Mouse (Mus musculus): ENCODE results near the gene 4931417E11Rik. TPM values are rescaled to one million over a fixed set of nuclear protein-coding genes. Genes with fewer than 3 reads are reported as not detected.

Gene 4931417E11Rik
- polyA plus RNA-seq (2016; fragmentation: Nextera tagmentation; extraction: Ambion mirVana) = not detected in 2 replicates

DNA sequence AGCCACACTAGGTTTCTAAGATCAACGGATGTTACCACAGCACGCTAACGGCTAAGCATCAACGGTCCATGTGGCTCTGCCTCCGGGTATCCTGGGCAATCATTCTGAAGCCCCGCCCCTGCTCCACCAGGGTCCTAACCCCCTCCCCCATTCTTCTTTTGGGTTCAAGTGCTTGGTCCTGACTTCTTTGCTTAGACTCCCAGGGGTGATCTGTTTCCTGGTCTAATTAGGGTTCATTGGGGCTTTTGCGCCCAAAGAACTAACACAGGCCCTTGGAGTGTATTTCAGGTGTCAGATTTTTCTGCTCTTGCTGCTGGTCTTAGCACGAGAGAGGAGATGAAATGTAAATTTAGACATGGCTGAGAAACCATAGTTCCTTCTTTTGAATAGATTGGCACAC lies at the start of gene 4931417E11Rik:
TSS of gene 4931417E11Rik (minus strand) at position 101 of the 400 bp plus-strand sequence.
- Histone ChIP-seq H3K27me3 (replicated peaks) (no peaks in the 10 kb centered on the region), H3K36me3 (no peaks in the 10 kb centered on the region), H3K9me3 (replicated peaks) (no peaks in the 10 kb centered on the region), H3K27ac (ENCODE audit: poor library complexity, severe bottlenecking) (no peak within 1 kb of the TSS), H3K4me2 (no peak within 1 kb of the TSS), H3K4me1 (replicated peaks) (no peaks in the 10 kb centered on the region), H3K4me3 (no peak within 1 kb of the TSS), H3K9ac (no peak within 1 kb of the TSS)
- no peak for ATAC-seq (ENCODE audit: insufficient number of reproducible peaks, low FRiP score)
- 86% methylated on average over 8 of the region's 8 CpGs for WGBS

DNA sequence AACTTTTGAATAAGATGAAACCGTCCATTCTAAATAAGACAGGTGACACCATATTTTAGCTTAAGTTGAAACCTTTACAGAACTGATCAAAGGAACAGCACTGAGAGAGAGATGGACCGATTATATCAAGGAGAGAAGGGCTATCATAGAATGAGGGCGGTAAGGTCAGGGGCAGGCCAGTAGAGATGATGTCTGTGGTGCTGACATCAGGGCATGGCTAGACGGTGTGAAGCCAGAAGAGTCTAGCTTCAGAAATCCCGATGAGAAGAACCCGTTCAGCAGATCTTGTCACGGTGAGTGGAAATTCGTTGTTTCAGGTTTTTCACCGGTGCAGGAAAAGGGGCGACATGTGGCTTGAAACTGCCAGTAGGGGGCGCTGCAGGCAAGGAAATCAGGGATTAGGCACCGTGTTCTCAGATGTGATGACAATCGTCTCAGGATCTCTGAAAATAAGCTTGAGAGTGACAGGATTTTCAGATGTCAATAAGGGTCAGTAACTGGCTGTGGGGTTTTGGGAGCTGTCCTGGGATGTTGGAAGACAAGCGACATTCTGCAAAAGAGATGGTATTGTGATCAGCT lies 48.4 kb upstream of the 4931417E11Rik start:
- H3K36me3 ChIP-seq = no peaks in the 10 kb centered on the region
- no peak overlapping the region for H3K4me3 ChIP-seq
- peaks cover 3% of the 10 kb centered on the region; the same call in 1 of the 2 replicates for H3K9me3 ChIP-seq (replicated peaks)
- no peak overlapping the region for H3K27ac ChIP-seq (ENCODE audit: poor library complexity, severe bottlenecking)
- 28% methylated on average over 14 of the region's 14 CpGs for WGBS
- H3K9ac ChIP-seq = no peak overlapping the region
- no peaks in the 10 kb centered on the region for H3K4me1 ChIP-seq (replicated peaks)
- no peak for ATAC-seq (ENCODE audit: insufficient number of reproducible peaks, low FRiP score)
- H3K27me3 ChIP-seq (replicated peaks) = no peaks in the 10 kb centered on the region
- no peak overlapping the region for H3K4me2 ChIP-seq

DNA sequence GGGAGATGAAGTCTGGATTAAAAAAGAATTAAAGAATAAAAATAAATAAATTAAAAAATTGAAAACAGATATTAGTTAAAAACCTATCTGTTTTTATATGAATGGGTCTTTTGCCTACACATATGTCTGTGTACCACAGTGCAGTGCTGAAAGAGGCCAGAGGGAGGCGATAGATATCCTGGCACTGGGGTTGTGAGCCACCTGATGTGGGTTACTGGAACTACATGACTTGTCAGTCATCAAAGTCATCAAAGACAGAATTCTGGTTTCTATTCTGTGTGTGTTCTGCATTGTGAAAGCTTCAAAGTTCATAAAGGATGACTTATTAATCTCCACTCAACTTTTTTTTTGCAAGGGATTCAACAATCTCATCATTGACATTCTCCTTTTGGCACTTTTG lies 43.4 kb upstream of the 4931417E11Rik start:
- no peak for ATAC-seq (ENCODE audit: insufficient number of reproducible peaks, low FRiP score)
- 17% methylated on average over 1 of the region's 1 CpGs for WGBS
- H3K27me3 ChIP-seq (replicated peaks) = no peaks in the 10 kb centered on the region

DNA sequence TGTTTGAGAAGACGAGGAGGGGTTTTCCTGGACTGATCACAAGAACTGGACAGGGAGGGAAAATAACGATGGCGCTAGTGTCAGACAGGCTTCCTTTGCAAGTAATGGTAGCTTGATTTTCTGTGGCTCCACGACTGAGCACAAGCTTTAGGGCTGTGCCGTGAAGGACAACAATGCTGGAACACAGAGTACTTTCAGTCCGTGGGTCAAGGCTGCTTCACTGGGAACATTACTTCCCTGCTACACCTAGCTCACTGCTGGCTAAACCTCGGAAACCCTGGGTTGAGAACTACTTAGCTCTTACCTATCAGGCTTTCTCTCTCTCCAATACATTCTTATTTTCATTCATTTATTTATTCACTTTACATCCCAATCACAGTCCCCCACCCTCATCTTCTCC lies 30.2 kb upstream of the 4931417E11Rik start:
- Histone ChIP-seq H3K4me2 (no peak overlapping the region), H3K36me3 (no peaks in the 10 kb centered on the region), H3K9ac (no peak overlapping the region), H3K9me3 (replicated peaks) (no peaks in the 10 kb centered on the region), H3K27ac (ENCODE audit: poor library complexity, severe bottlenecking) (no peak overlapping the region), H3K4me1 (replicated peaks) (no peaks in the 10 kb centered on the region), H3K27me3 (replicated peaks) (no peaks in the 10 kb centered on the region), H3K4me3 (no peak overlapping the region)
- WGBS = 75% methylated on average over 7 of the region's 7 CpGs
- no peak for ATAC-seq (ENCODE audit: insufficient number of reproducible peaks, low FRiP score)

More for the DNA sequence above, 43.4 kb upstream of the 4931417E11Rik start:
- H3K36me3 ChIP-seq = no peaks in the 10 kb centered on the region
- H3K4me1 ChIP-seq (replicated peaks) = no peaks in the 10 kb centered on the region
- H3K9ac ChIP-seq = no peak overlapping the region
- H3K4me2 ChIP-seq = no peak overlapping the region
- H3K4me3 ChIP-seq = no peak overlapping the region
- no peak overlapping the region for H3K27ac ChIP-seq (ENCODE audit: poor library complexity, severe bottlenecking)
- H3K9me3 ChIP-seq (replicated peaks) = peaks cover 3% of the 10 kb centered on the region; the same call in 1 of the 2 replicates

- 72% methylated on average over 2 of the region's 2 CpGs for WGBS
- no peaks in the 10 kb centered on the region for H3K9me3 ChIP-seq (replicated peaks)
- ATAC-seq (ENCODE audit: insufficient number of reproducible peaks, low FRiP score) = no peak
These were observed 27.9 kb upstream of the 4931417E11Rik start for GRCm38 (mm10) chr6:73497321-73497720.

DNA sequence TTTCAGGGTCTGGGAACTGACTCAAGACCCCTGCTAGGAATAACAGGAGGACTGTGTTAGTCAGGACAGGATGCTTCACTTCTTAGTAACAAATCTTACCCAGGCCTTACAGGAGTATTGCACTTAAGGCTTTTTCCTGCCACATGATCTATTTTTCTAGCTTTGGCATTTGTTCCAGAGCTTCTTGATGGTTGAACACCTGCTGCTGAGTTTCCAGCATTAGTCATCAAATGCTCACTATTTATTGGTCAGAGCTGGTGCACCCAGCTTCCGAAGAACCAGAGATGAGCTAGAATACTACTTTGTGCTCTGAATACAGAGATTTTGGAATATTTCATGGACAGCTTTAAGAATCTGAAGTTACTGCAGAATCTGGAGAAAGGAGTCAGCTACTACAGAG lies 21.1 kb upstream of the 4931417E11Rik start:
- Histone ChIP-seq H3K4me3 (no peak overlapping the region), H3K9me3 (replicated peaks) (0 out of 2 replicates have a peak, but pooled peaks cover 2% of the 10 kb centered on the region), H3K27ac (ENCODE audit: poor library complexity, severe bottlenecking) (no peak overlapping the region), H3K4me1 (replicated peaks) (no peaks in the 10 kb centered on the region), H3K27me3 (replicated peaks) (no peaks in the 10 kb centered on the region), H3K4me2 (no peak overlapping the region), H3K36me3 (no peaks in the 10 kb centered on the region), H3K9ac (no peak overlapping the region)
- ATAC-seq (ENCODE audit: insufficient number of reproducible peaks, low FRiP score) = no peak
- 98% methylated on average over 1 of the region's 1 CpGs for WGBS

More at GRCm38 (mm10) chr6:73497321-73497720, 27.9 kb upstream of the 4931417E11Rik start:
- H3K36me3 ChIP-seq = no peaks in the 10 kb centered on the region
- H3K27me3 ChIP-seq (replicated peaks) = no peaks in the 10 kb centered on the region
- no peak overlapping the region for H3K27ac ChIP-seq (ENCODE audit: poor library complexity, severe bottlenecking)
- H3K4me2 ChIP-seq = no peak overlapping the region
- no peaks in the 10 kb centered on the region for H3K4me1 ChIP-seq (replicated peaks)
- H3K9ac ChIP-seq = no peak overlapping the region
- no peak overlapping the region for H3K4me3 ChIP-seq

- WGBS = 81% methylated on average over 3 of the region's 3 CpGs
- no peaks in the 10 kb centered on the region for H3K36me3 ChIP-seq
- 0 out of 2 replicates have a peak, but pooled peaks cover 2% of the 10 kb centered on the region for H3K9me3 ChIP-seq (replicated peaks)
- no peak for ATAC-seq (ENCODE audit: insufficient number of reproducible peaks, low FRiP score)
- no peak overlapping the region for H3K4me2 ChIP-seq
- H3K4me1 ChIP-seq (replicated peaks) = no peaks in the 10 kb centered on the region
- no peak overlapping the region for H3K9ac ChIP-seq
- H3K4me3 ChIP-seq = no peak overlapping the region
- no peaks in the 10 kb centered on the region for H3K27me3 ChIP-seq (replicated peaks)
- no peak overlapping the region for H3K27ac ChIP-seq (ENCODE audit: poor library complexity, severe bottlenecking)
These were observed 16.1 kb upstream of the 4931417E11Rik start for GRCm38 (mm10) chr6:73485616-73486015.

DNA sequence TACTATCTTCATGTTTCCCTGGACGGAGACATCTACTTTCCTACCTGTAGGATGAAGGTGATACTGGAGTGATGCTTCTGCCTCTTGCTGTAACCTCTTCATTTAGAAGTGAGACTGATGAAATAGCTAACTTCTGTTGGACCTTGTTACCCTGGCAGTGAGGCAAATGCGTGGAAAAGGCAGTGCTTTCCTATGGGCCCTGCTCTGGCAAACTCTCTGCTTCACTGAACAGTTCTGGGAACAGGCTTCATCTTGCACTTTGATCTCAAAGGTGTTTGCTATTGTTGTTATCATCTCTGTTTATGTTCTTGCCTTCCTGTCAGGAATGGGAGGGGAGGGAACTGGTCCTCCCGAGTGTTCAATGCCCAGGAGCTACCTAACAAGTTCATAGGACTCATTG lies 3.4 kb downstream of the 4931417E11Rik start:
- whole genome bisulfite sequencing = 57% methylated on average over 3 of the region's 3 CpGs
- Histone ChIP-seq H3K4me1 (replicated peaks) (no peaks in the 10 kb centered on the region), H3K4me2 (no peak overlapping the region), H3K4me3 (no peak overlapping the region), H3K27ac (ENCODE audit: poor library complexity, severe bottlenecking) (no peak overlapping the region), H3K9ac (no peak overlapping the region), H3K9me3 (replicated peaks) (no peaks in the 10 kb centered on the region), H3K27me3 (replicated peaks) (no peaks in the 10 kb centered on the region), H3K36me3 (no peaks in the 10 kb centered on the region)
- no peak for ATAC-seq (ENCODE audit: insufficient number of reproducible peaks, low FRiP score)

- Histone ChIP-seq H3K4me3 (no peak overlapping the region), H3K9me3 (replicated peaks) (no peaks in the 10 kb centered on the region), H3K27ac (ENCODE audit: poor library complexity, severe bottlenecking) (no peak overlapping the region), H3K4me2 (no peak overlapping the region), H3K36me3 (no peaks in the 10 kb centered on the region), H3K4me1 (replicated peaks) (no peaks in the 10 kb centered on the region), H3K9ac (no peak overlapping the region), H3K27me3 (replicated peaks) (no peaks in the 10 kb centered on the region)
- WGBS = 59% methylated on average over 5 of the region's 5 CpGs
- ATAC-seq (ENCODE audit: insufficient number of reproducible peaks, low FRiP score) = no peak
These were observed 6.9 kb downstream of the 4931417E11Rik start for GRCm38 (mm10) chr6:73462543-73462942.

DNA sequence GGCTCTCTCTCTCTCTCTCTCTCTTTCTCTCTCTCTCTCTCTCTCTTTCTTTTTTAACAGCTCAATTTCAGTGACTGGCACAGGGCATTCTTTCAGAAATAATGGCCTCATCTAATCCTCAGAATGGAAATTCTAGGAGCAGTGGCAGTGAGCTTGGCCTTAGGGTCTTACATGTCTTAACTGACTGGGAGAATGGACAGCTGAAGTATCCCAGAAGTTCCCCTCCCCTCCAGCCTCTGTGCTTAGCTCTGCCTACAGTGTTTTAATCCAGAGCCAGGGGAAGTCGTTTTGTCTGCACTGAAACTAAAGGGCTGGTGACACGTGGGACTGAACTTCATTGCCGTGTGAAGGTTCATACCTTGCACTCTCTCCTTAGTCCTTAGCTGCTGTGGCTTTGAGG lies 35.6 kb downstream of the 4931417E11Rik start:
- no peaks in the 10 kb centered on the region for H3K27me3 ChIP-seq (replicated peaks)
- H3K9ac ChIP-seq = no peak overlapping the region
- ATAC-seq (ENCODE audit: insufficient number of reproducible peaks, low FRiP score) = no peak
- WGBS = 35% methylated on average over 3 of the region's 3 CpGs
- H3K4me3 ChIP-seq = no peak overlapping the region
- no peak overlapping the region for H3K4me2 ChIP-seq
- H3K36me3 ChIP-seq = no peaks in the 10 kb centered on the region
- H3K4me1 ChIP-seq (replicated peaks) = 0 out of 2 replicates have a peak, but pooled peaks cover under 1% of the 10 kb centered on the region
- no peak overlapping the region for H3K27ac ChIP-seq (ENCODE audit: poor library complexity, severe bottlenecking)
- peaks cover 5% of the 10 kb centered on the region; the same call in 1 of the 2 replicates for H3K9me3 ChIP-seq (replicated peaks)

DNA sequence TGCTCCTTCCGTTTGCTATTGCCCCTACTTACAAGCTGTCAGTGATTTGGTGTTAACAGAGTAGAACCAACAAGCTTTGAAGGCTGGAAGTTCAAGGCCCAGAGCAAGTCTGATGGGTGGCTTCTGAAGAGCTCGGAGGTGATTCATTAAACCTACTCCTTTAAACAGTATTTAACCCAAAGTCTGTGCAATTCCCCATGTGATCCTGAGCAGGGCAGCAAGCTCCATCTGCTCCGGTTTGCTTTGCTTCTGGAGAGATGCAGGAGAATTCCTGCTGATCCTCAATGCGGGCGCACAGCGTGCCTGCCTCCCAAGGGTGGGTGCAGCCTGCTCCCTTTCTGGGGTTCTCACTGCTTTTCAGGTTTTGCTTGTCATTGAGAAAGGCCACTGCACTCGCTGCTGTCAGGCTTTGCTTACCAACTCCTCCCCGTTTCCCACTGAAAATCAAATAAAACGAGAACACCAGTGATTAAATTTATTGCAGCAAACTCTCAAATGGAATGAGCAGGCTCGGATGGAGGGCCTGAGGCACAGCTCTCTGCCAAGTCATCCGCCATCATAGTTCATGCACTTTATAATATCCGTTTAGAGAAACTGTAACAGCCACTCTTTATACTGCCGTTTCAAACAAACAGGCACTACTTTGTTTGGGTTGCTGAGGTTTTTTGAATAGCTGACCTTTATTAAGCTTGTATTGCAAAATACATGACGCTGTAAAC lies 40.7 kb downstream of the 4931417E11Rik start:
- ATAC-seq (ENCODE audit: insufficient number of reproducible peaks, low FRiP score) = no peak
- WGBS = 47% methylated on average over 14 of the region's 14 CpGs
- Histone ChIP-seq H3K4me3 (no peak overlapping the region), H3K9ac (no peak overlapping the region), H3K4me2 (peak overlapping the region; percentile 11; the same call in 1 of the 2 replicates), H3K36me3 (no peaks in the 10 kb centered on the region), H3K27ac (ENCODE audit: poor library complexity, severe bottlenecking) (no peak overlapping the region), H3K27me3 (replicated peaks) (no peaks in the 10 kb centered on the region), H3K9me3 (replicated peaks) (peaks cover 5% of the 10 kb centered on the region; the same call in 1 of the 2 replicates), H3K4me1 (replicated peaks) (peaks cover 5% of the 10 kb centered on the region; the same call in 1 of the 2 replicates)
